Mouse (Mus musculus) lung, embryonic 16.5 days (tissue): Measurements from ENCODE around the gene Lpxn. TPM values are rescaled to one million over a fixed set of nuclear protein-coding genes. Genes with fewer than 3 reads are reported as not detected.

ENCODE experiments used
- ATAC-seq: fragments of 200-750 bp; cut with Nextera tagmentation; 2 replicates; pipeline ENCODE4 v1.8.0; 2017; ENCODE audit warnings: low read depth, mild to moderate bottlenecking, moderate library complexity
- H3K27ac ChIP-seq: fragments of 300-500 bp; sonication (generic); 2 replicates; pipeline ENCODE4 v1.5.1; 2014; ENCODE audit warnings: mild to moderate bottlenecking, control low read depth, low read length
- H3K27me3 ChIP-seq: fragments of 300-500 bp; sonication (generic); 2 replicates; pipeline ENCODE4 v1.6.1; 2014; ENCODE audit warnings: low read depth, low read length, mixed read lengths; ENCODE audit not compliant: control insufficient read depth, insufficient read depth
- H3K36me3 ChIP-seq: fragments of 300-500 bp; sonication (generic); 2 replicates; pipeline ENCODE4 v1.6.1; 2014; ENCODE audit warnings: low read length; ENCODE audit not compliant: control insufficient read depth, insufficient read depth
- H3K4me1 ChIP-seq: fragments of 300-500 bp; sonication (generic); replicated peaks from 2 replicates; pipeline ENCODE4 v1.6.1; 2014; ENCODE audit warnings: low read length, mixed read lengths; ENCODE audit not compliant: control insufficient read depth, insufficient read depth
- H3K4me2 ChIP-seq: fragments of 300-500 bp; sonication (generic); 2 replicates; pipeline ENCODE4 v1.6.1; 2014; ENCODE audit warnings: low read depth, low read length, control low read depth
- H3K4me3 ChIP-seq: fragments of 300-500 bp; sonication (generic); 2 replicates; pipeline ENCODE4 v1.5.1; 2014; ENCODE audit warnings: mild to moderate bottlenecking, low read length, control low read depth
- H3K9ac ChIP-seq: fragments of 300-500 bp; sonication (generic); 2 replicates; pipeline ENCODE4 v1.6.1; 2014; ENCODE audit warnings: low read length, control low read depth
- H3K9me3 ChIP-seq: fragments of 300-500 bp; sonication (generic); 2 replicates; pipeline ENCODE4 v1.6.1; 2016; ENCODE audit warnings: low read length; ENCODE audit not compliant: control insufficient read depth
- WGBS: fragments of 180-500 bp; shearing (Covaris S2); extraction: QIAGEN DNeasy Blood & Tissue Kit; methylation state at CpG from one replicate; pipeline ENCODE4 v1.1.7; 2014; 5-methylcytosine and 5-hydroxymethylcytosine counted together
- polyA plus RNA-seq: library from polyadenylated mRNA; unstranded; fragments of >200 nt; fragmentation: Nextera tagmentation; extraction: Ambion mirVana; gene quantifications from 2 replicates; pipeline ENCODE4 v1.2.1, GENCODE M21; 2015

Lpxn gene
- polyA plus RNA-seq, 1 experiment from 2014 or later, result 2.0 TPM

- no peak for ATAC-seq
- H3K27ac ChIP-seq, result no peak overlapping the region
- WGBS, result 74% methylated on average over 4 of the region's 4 CpGs
Measured at GRCm38 (mm10) chr19:12824549-12824948, 28.6 kb downstream of the Lpxn start.

GRCm38 (mm10) chr19:12830823-12831430 lies 34.9 kb downstream of the Lpxn start:
- no peak overlapping the region for H3K27ac ChIP-seq
- no peak for ATAC-seq
- H3K4me2 ChIP-seq, result no peak overlapping the region
- no peaks in the 10 kb centered on the region for H3K36me3 ChIP-seq
- H3K4me3 ChIP-seq, result no peak overlapping the region
- no peaks in the 10 kb centered on the region for H3K4me1 ChIP-seq
- no peaks in the 10 kb centered on the region for H3K27me3 ChIP-seq
- no peaks in the 10 kb centered on the region for H3K9me3 ChIP-seq
- 60% methylated on average over 2 of the region's 2 CpGs for WGBS
- H3K9ac ChIP-seq, result no peak overlapping the region

More at GRCm38 (mm10) chr19:12824549-12824948, 28.6 kb downstream of the Lpxn start:
- Histone ChIP-seq H3K4me3 (no peak overlapping the region), H3K9ac (no peak overlapping the region), H3K27me3 (no peaks in the 10 kb centered on the region), H3K4me1 (no peaks in the 10 kb centered on the region), H3K4me2 (no peak overlapping the region), H3K36me3 (no peaks in the 10 kb centered on the region), H3K9me3 (no peaks in the 10 kb centered on the region)

GRCm38 (mm10) chr19:12831559-12831958 lies 35.6 kb downstream of the Lpxn start:
- Histone ChIP-seq H3K27ac (no peak overlapping the region), H3K4me3 (no peak overlapping the region), H3K9me3 (no peaks in the 10 kb centered on the region), H3K27me3 (no peaks in the 10 kb centered on the region), H3K36me3 (no peaks in the 10 kb centered on the region), H3K4me1 (no peaks in the 10 kb centered on the region), H3K4me2 (no peak overlapping the region), H3K9ac (no peak overlapping the region)
- no peak for ATAC-seq
- WGBS, result 66% methylated on average over 1 of the region's 1 CpGs

- no peak; the same call in 1 of the 2 replicates for ATAC-seq
- no peak overlapping the region for H3K9ac ChIP-seq
- H3K4me2 ChIP-seq, result no peak overlapping the region
- H3K9me3 ChIP-seq, result no peaks in the 10 kb centered on the region
- no peaks in the 10 kb centered on the region for H3K4me1 ChIP-seq
- no peak overlapping the region for H3K27ac ChIP-seq
- H3K27me3 ChIP-seq, result no peaks in the 10 kb centered on the region
- no peaks in the 10 kb centered on the region for H3K36me3 ChIP-seq
- 67% methylated on average over 3 of the region's 3 CpGs for WGBS
- H3K4me3 ChIP-seq, result no peak overlapping the region
Measured at GRCm38 (mm10) chr19:12833625-12834024, 37.6 kb downstream of the Lpxn start.

- no peaks in the 10 kb centered on the region for H3K36me3 ChIP-seq
- H3K27ac ChIP-seq, result no peak overlapping the region
- no peak for ATAC-seq
- H3K4me2 ChIP-seq, result no peak overlapping the region
- 82% methylated on average over 1 of the region's 1 CpGs for WGBS
- H3K9me3 ChIP-seq, result no peaks in the 10 kb centered on the region
- H3K9ac ChIP-seq, result no peak overlapping the region
- H3K4me1 ChIP-seq, result no peaks in the 10 kb centered on the region
- no peak overlapping the region for H3K4me3 ChIP-seq
- H3K27me3 ChIP-seq, result no peaks in the 10 kb centered on the region
Measured at GRCm38 (mm10) chr19:12838507-12838906, 42.5 kb downstream of the Lpxn start.

- Histone ChIP-seq H3K27me3 (no peaks in the 10 kb centered on the region), H3K27ac (no peak within 1 kb of the TSS), H3K4me3 (no peak within 1 kb of the TSS), H3K4me1 (no peaks in the 10 kb centered on the region), H3K4me2 (no peak within 1 kb of the TSS), H3K9me3 (no peaks in the 10 kb centered on the region), H3K36me3 (no peaks in the 10 kb centered on the region), H3K9ac (no peak within 1 kb of the TSS)
- no peak for ATAC-seq
Measured at GRCm38 (mm10) chr19:12846382-12846781, 50.4 kb downstream of the Lpxn start, which contains the start of gene Gm5244. Gm5244 (plus strand) TSS chr19:12846682.

GRCm38 (mm10) chr19:12856983-12857382 lies 61.0 kb downstream of the Lpxn start, which contains the start of gene Olfr1444:
Olfr1444 (plus strand) TSS chr19:12857283.
- Histone ChIP-seq H3K4me1 (no peaks in the 10 kb centered on the region), H3K4me2 (no peak within 1 kb of the TSS), H3K36me3 (no peaks in the 10 kb centered on the region), H3K27ac (no peak within 1 kb of the TSS), H3K9ac (no peak within 1 kb of the TSS), H3K4me3 (no peak within 1 kb of the TSS), H3K9me3 (no peaks in the 10 kb centered on the region), H3K27me3 (no peaks in the 10 kb centered on the region)
- ATAC-seq, result no peak
- WGBS, result 56% methylated on average over 1 of the region's 1 CpGs

Other genes starting within 250 kb of the Lpxn start
- gene Gm4952, start 196.2 kb upstream of the Lpxn start, polyA plus RNA-seq, result 0.09 and 0.29 TPM in 2 replicates
- not detected in 2 replicates for gene Glyat, start 162.9 kb upstream of the Lpxn start, polyA plus RNA-seq
- not detected in 2 replicates for gene Olfr1442, start 125.8 kb upstream of the Lpxn start, polyA plus RNA-seq
- not detected in 2 replicates for gene Olfr1443, start 118.1 kb upstream of the Lpxn start, polyA plus RNA-seq
- not detected in 2 replicates for gene Keg1, start 100.4 kb upstream of the Lpxn start, polyA plus RNA-seq
- gene Cntf, start 30.6 kb upstream of the Lpxn start, polyA plus RNA-seq, result 0.88 and 1.2 TPM in 2 replicates
- 10.9 and 11.5 TPM in 2 replicates for gene Zfp91, start 67 bp upstream of the Lpxn start, polyA plus RNA-seq
- gene Gm5244, start 50.5 kb downstream of the Lpxn start, polyA plus RNA-seq, result not detected in 2 replicates
- not detected in 2 replicates for gene Olfr1444, start 61.1 kb downstream of the Lpxn start, polyA plus RNA-seq
- not detected in 2 replicates for gene Olfr1445, start 87.7 kb downstream of the Lpxn start, polyA plus RNA-seq
- not detected in 2 replicates for gene Olfr1446, start 97.3 kb downstream of the Lpxn start, polyA plus RNA-seq
- gene Olfr1447, start 107.5 kb downstream of the Lpxn start, polyA plus RNA-seq, result not detected in 2 replicates
- not detected in 2 replicates for gene Olfr1448, start 128.2 kb downstream of the Lpxn start, polyA plus RNA-seq
- not detected in 2 replicates for gene Olfr1449, start 134.6 kb downstream of the Lpxn start, polyA plus RNA-seq
- not detected in 2 replicates for gene Olfr1450, start 154.1 kb downstream of the Lpxn start, polyA plus RNA-seq
- gene Olfr1451, start 198.8 kb downstream of the Lpxn start, polyA plus RNA-seq, result not detected in 2 replicates
- gene Olfr1453, start 232.1 kb downstream of the Lpxn start, polyA plus RNA-seq, result not detected in 2 replicates